Mouse (Mus musculus): Measurements from ENCODE around the gene Alg9.
"Not testable (repeated sequence)": the region's sequence is repeated elsewhere in the genome, so short reads cannot be mapped to it uniquely, and the experiment has no call there.

The Alg9 gene

DNA sequence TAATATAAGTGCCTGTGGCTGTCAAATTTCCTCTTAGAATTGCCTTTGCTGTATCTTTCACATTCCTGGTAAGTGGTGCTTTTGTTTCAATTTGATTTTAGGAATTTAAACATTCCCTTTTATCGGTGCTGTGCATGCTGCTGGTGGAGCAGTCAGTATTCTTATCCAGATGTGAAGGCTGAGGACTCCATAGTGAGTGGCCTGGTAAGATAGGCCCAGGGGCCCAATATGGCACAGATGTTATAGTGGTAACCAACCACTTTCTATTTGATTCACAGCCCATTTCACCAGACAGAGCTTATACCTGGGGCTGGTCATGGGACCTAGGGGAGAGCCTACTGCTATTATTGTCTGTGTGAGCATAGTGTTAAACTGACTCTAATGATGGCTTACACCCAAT, 41.7 kb downstream of the Alg9 start:
- no peak for DNase-seq (ENCODE audit: low spot score in 2 of 2)

DNA sequence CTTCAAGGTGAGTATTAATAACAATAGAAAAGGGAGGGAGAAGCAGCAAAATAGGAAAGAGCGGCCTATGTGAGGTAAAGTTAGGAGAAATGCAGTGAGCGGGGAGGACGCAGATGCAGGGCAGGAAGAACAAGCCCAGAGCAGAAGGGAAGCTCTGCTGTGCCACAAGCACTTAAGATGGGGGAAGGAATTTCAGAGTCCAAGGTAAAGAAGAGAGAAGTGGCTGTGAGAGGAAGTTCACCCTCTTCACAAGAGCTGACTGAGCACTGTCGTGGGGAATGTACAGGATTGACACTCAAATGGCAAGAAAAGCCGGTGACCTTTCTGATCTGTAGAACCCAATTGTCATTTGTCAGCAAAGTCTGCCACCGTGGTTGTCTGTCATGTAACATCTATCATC, 43.2 kb downstream of the Alg9 start:
- no peak for DNase-seq (ENCODE audit: low spot score in 2 of 2)

DNA sequence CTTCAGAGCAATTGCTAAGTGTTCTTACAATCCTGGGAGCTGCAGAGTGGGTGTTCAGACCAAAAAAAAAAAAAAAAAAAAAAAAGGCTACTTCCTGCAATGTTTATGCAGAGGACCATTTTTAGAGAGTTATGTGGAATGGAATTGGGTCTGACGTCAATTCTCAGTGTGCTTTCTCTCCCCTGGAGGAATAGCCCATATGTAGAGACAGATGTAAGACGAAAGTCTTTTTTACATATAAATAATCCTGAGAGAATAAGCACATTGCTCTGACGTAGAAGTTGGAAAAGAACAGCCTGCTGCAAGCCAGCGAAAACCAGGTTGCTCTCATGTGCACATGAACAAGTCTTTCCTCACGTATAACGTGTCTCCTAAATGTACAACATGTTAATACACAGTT, 44.9 kb downstream of the Alg9 start:
- no peak for DNase-seq (ENCODE audit: low spot score in 2 of 2)

DNA sequence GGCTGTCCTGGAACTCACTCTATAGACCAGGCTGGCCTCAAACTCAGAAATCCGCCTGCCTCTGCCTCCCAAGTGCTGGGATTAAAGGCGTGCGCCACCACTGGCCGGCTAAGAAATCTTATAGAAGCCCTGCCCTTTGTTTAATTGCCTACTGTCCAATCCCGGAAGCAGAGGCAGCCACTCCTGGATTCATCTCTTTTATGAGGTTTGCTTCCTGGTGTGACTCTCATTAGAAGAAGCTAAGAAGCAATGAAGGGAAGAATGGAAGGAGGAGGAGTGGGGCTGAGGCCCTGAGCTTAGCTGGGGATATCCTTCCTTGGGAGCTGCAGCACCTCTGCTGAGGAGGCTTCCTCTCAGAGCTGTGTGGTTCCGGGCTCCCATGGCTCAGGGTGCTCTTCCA, 46.8 kb downstream of the Alg9 start:
- no peak for DNase-seq (ENCODE audit: low spot score in 2 of 2)

DNA sequence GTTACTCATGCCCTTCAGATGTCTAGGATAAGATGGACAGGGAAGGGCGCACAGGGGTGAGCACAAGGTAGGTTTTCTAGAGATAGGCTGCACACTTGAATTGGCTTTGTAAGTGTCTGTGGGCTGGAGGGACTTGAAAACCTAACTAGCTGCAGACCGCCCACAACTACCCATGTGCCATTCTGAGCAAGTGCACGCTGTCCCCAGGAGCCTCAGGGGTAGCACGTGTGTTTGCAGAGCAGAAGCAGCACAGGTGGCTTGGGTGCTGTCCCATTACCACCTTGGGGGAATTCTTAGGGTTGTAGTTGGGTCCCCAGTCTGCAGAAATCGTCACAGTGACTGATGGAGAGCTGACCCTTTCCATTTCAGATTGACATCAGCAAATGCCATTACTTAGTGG, 47.4 kb downstream of the Alg9 start:
- no peak for DNase-seq (ENCODE audit: low spot score in 2 of 2)

DNA sequence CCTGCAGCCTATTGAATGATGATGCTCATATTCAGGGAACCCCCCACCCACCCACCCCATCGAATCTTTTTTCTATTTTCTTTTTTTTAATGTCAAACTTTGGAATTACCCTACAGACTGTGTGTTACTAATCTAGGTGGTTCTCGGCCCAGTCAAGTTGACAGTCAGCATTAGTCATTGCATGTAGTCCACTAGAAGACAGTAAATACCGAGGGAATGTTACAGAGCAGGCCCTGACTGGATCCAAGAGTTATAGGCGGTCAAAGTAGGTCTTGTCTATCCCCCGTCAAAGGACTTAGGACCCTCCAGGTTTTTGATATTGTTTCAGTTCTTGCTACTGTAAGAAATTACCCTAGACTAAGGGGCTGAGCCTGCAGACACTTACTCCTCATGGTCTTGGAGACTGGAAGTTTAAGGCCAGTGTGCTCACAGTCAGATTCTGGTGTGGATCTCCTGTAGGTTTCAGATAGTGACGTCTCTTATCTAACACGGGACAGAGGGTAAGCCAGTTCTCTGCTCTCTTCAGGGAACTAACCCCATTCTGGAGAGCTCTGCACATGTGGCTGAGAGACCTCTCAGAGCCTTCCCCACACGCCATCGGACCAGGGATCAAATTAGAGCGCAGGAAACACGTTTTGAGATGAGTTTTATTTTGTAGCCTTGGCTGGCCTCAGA, 49.1 kb downstream of the Alg9 start:
- no peak for DNase-seq (ENCODE audit: low spot score in 2 of 2)

DNA sequence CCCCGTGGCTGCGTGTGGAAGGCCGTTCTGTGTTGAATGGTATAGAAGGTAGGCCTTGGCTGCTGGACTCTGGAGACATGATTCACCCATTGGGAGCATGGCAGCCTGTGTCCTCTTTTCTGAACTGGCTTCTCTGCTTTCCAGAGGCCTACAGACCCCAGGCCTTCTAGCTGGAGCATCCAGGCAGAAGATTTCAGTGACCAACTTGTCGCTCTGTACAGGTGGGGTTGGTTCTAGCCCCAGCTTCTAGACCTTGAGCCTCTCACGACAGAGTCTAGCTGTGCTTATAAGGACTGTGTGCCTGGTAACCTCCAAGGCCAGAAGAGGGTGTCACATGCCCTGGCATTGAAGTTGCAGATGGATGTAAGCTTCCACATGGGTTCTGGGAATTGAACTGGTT, 56.7 kb downstream of the Alg9 start:
- no peak for DNase-seq (ENCODE audit: low spot score in 2 of 2)

DNA sequence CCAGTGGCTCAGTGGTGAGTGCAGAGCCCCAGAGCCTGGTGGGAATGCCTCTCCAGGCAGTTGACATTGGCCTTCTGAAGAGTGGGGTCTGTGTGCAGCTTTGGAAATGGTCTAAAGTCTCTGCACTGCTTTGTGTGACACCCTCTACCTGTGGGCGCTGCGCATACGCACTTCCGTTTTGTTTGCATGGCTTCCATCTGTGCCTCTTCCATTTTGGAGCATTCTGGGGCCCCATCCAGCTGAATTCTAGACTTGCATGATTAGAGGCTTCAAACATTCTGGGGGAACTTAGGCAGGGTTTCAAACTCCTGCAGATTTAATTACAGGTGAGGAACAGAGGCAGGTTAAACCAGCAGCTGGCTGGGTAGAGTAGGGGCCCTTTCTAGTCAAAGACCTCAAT, 57.3 kb downstream of the Alg9 start:
- DNase-seq (ENCODE audit: low spot score in 2 of 2) = no peak

DNA sequence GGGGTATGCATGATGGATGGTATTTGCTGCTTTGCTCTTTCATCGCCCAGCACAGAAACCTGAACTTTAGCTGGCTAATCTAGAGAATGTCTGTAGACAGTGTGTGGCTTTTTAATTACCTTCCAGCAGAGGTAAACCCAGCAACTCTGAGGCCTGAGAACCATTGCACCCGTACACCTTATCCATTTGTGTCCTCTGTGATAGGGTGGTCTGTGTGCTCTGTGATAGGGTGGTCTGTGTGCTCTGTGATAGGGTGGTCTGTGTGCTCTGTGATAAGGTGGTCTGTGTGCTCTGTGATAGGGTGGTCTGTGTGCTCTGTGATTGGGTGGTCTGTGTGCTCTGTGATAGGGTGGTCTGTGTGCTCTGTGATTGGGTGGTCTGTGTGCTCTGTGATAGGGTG, 57.8 kb downstream of the Alg9 start:
- DNase-seq (ENCODE audit: low spot score in 2 of 2) = not testable (repeated sequence)

DNA sequence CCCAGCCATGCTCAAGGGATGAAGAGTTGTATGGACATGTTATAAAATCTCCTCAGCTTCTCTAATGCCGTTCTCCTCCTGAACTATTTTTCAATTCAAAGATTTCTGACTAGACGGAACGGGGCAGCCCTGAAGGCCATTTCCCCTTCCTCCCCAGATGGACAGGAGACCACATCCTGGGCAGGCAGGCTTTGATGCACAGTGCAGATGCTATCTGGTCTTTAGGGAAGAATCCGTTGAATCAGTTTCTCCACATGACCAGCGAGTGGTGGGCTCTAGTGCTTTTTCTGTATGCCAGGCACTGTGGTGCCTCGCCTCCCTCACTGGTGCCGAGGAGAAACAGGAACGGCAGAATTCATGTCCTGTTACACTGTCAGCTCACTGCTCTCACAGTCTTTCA, 59.0 kb downstream of the Alg9 start:
- DNase-seq (ENCODE audit: low spot score in 2 of 2) = no peak

DNA sequence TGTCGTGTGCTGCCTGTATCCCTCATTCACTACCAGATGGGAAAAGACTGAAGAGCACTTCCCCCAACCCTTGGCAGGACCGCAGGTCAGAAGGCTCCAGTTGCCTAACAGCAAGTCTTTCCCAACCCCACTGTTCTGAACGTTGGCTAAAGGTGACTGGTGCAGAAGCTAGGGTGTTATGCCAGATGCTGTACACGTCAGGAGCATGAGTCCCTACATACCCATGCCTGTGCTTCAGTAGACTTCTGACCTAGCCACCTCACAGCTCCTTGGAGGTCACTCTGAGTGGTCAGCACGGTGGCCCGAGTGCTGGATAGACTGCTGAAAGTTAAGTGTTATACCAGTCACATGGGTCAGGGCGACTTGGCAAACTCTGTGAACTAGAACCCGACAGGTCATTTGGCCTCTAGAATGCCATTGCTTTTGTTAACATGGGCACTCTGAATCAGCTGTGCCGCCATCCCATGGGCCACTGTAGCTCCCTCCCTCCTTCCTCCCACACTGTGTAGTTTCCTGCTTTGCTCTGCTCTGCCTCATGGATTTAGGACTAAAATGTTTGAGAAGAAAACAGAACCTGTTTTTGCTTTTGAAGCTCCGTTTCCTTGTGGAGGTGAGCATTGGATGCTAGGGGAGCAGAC, 60.4 kb downstream of the Alg9 start:
- no peak for DNase-seq (ENCODE audit: low spot score in 2 of 2)

DNA sequence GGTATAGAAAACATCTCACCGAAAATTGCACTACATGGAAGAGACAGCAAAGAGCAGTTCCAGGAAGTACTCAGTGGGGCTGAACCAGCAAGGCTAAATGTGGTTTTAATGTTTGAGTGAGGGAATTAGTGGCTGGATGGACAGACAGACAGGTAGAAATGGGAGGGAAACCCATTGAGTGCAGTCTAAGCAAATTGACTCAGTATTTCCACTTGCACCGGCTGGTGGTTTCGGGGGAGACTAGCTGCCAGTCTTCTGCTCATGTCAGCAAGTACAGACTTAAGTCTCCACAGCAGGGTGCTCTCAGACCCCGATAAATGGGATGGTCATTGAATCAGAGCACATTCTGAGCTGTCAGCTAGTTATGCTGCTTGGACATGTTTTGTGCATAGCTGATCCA, 61.3 kb downstream of the Alg9 start:
- no peak for DNase-seq (ENCODE audit: low spot score in 2 of 2)

DNA sequence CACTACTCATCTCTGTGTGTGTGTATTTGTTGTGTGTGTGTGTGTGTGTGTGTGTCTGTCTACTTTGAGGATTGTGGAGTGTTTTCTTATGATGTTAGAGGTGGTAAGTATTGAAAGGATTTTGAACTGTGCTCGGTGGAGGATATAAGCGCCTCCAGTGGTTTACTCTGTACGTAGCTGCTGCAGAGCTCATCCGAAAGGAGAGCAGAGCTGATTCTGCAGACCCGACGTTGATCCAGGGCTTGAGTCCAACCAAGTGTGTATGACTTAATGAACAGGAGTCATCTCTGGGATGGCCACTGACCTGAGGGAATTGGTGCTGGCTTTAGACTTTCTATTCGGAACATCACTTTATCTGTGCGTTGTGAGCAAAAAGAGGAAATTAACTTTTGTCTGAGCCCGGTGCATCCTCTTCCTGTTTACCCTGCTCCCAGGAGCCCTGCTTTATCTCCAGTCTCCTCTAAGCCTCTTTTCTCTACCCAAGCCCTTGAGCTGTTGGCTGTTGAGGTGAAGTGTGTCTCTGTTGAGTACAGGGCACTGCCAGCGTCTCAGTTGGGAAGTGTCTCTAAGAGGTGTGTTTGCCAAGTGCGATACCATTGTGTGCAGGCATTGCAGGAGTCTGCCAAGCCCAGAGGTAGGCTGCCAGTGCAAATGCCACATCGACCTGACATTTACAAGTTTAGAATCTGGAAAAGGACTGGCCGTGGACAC, 66.4 kb downstream of the Alg9 start:
- no peak for DNase-seq (ENCODE audit: low spot score in 2 of 2)

DNA sequence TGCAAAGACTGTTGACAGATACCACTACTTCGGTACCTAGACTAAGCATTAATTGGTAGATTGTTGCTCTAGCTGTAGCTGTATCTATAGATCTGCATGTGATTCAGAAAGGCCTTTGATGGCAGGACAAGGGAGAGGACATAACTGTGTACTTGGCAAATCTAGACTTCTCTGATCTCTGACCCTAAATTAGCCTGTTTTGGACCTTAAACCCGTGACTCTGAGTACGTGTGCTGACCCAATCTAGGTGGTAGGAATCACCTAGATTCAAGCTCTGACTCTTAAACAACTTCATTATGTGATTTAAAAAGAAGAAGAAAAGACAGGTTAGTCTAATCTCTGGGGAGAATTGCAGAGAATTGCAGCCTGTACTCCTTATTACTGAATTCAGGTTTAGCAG, 70.3 kb downstream of the Alg9 start, which contains the start of gene Ppp2r1b:
Gene Ppp2r1b, plus strand, starts transcription at position 221 of the 400 bp plus-strand sequence.
- no peak for DNase-seq (ENCODE audit: low spot score in 2 of 2)

DNA sequence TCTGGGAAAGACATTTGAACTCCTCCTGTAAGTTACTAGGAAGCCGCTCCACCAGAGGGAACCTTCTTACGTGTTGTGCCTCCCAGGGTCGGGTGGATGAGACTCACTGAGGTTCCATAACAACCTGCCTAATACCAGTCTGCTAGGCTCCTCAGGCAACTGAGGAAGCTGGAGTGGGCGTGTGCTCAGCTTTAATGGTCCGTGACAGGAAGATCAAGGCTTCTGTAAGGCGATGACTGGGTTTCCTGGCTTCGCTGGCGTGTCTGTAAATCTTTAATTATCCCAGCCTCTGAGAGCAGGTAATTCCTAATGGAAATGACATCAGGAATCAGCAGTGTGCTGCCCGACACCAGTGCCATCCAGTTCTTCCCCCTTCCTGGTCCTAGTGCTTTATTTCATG, 70.7 kb downstream of the Alg9 start:
- no peak for DNase-seq (ENCODE audit: low spot score in 2 of 2)

DNA sequence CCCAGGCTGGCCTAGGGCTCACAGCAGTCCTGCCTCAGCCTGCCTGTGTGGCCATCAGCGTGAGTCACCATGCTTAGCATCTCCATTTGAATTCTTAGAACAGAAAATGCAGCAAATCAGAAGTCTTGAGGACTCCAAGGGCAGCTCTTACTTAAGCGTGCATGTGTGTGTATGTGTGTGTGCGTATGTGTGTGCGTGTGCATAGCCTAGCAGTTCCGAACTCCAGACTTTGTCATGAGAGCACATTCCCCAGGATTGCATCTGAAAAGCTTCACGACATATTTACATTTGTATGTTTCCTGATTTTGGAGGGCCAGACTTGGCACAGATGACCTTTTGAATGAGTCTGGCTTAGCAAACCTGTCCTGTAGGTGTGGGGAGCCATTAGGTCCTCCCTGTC, 72.3 kb downstream of the Alg9 start:
- no peak for DNase-seq (ENCODE audit: low spot score in 2 of 2)

DNA sequence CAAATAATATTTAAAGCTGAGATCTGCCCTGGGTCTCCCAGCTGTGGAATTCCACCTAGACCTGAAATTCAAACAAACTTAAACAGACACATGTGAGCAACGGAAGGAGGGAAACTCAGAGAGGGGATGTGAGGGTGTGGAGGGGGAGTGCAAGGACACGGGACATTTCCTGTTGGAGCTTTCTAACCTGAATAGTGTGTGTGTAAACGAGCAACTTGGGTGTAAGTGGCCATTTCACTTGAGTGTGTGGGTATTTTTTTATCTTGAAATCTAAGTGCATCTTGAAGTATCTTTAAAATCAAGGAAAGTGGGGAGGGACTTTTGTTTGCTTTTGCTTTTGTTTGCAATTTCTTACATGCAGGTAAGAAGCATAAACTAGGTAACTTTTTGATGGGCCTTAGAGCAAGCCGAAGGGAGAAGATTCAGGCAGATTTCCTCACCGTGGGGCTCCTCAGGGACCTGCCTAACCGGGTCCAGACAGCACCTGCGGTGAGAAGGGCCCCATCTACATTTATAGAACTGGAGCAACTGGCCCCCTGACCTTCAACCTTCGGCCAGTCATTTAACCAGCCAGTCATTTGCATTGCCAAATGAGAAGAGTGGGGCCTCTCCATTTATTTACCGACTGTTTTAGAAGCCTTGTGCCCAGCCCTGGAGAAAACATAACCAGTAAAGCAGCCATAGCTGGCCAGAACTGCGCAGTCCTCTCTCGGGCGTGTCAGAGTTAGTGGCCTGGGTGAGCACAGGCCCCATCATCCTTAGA, 73.0 kb downstream of the Alg9 start:
- DNase-seq (ENCODE audit: low spot score in 2 of 2) = no peak

DNA sequence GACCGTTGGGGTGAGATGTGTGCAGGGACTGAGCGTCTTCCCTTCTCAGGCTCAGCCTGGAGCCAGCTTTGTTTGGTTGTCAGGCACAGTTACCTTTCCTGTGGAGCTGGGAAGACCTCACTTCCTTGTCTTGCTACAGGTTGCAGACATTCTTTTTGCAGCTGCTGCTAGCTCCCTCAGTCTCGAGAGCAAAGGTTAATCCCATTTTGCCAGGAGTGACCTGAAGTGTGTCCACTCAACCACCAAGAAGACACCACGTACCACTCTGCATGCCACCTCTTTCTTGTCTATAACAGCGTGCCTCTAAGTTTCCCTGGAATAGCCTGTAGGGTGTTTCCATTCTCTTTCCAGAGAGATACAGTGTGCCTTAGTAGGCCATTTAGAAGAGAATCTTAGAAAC, 74.0 kb downstream of the Alg9 start:
- no peak for DNase-seq (ENCODE audit: low spot score in 2 of 2)

DNA sequence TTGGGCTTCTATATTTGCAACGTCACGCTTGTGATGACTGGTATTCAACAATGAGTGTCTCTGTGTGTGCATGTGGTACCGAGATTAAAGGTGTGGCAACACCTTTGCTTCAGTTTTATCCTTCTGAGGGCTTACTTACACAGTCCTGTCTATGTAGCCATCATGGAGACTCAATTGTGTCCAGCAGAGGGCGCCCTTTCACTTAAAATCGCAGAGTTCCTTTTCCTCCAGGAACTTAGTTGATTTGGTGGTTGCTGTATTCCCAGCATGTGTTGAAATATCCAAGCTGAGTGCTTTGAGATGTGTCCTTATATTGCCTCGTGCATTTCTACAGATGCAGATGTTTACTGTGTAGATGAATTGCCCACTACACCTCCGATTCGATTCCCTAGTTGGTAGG, 74.4 kb downstream of the Alg9 start:
- peak; percentile 79 to 95 for DNase-seq (ENCODE audit: low spot score in 2 of 2)

DNA sequence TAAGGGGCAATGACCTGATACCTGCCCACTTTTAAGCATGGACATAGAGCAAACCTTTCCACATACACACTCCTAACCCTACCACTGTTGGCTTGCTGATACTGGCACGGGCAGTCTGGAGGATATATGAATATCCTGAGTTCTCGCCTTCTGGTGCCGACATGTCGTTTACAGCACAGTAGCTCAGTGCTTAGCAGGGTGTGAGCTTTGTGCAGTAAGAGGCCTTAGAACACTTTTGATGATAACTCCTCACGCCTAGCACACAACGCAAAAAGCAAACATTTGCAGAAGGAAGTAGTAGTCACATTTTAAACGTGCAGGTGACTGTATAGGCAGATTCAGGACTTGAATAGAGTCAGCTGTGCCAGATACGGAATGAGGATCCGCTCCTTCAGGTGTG, 74.9 kb downstream of the Alg9 start:
- DNase-seq (ENCODE audit: low spot score in 2 of 2) = no peak

DNA sequence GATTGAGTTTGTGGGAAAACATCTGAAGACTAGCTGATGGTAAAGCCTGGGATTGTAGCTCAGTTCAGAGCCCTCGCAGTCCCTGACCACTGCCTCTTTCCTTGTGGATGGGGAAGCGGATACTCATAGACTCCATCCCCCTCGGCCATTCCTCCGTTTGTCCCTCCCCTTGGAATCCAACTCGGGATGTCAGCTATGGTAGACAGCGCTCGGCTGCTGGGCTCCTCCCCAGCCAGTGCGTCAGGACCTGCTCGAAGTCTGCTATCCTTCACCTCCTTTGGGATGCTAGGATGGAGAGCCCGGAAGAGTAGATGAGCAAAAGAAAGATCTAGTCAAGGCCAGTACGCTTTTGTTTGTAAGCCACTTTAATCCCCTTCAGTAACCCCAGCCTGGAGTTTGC, 75.5 kb downstream of the Alg9 start:
- no peak for DNase-seq (ENCODE audit: low spot score in 2 of 2)

DNA sequence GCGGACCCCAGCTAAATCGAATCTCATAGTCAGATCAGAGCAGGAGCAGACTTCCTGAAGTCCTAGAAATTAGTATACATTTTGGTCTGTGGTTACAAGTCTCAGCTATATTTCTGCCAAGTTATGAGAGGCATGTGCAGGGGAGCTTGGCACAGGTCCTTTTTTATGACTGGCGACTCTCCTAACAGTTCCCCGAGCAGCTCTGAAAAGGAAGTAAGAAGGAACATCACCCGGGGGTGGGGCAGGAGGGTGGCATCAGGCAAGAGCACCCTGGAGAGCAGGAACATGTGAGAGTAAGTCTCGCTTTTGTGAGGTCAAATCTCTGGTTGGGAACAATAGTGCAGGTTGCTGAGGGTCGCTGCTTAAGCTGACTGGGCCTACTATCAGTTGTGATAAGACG, 75.9 kb downstream of the Alg9 start:
- no peak for DNase-seq (ENCODE audit: low spot score in 2 of 2)

Measured in frontal cortex, postnatal 14 days (tissue).